Mouse (Mus musculus): ENCODE data around the gene Phyh. TPM values are rescaled to one million over a fixed set of nuclear protein-coding genes. Genes with fewer than 3 reads are reported as not detected.
A peak's percentile ranks its signal among the peaks of the same experiment; 100 is the strongest.
"Not testable (repeated sequence)": the region's sequence is repeated elsewhere in the genome, so short reads cannot be mapped to it uniquely, and the experiment has no call there.

The Phyh gene
- total RNA-seq, 2 experiments from 2014 or later, result 175 to 183 TPM

- intact Hi-C loops (cut with DNase I), result no loop called here
- DNase-seq, result no peak
Observed at GRCm38 (mm10) chr2:4913949-4914348, 4.9 kb upstream of the Phyh start.

GRCm38 (mm10) chr2:4916037-4916436, 2.8 kb upstream of the Phyh start:
- no peak for DNase-seq
- intact Hi-C loops (cut with DNase I), result no loop called here

GRCm38 (mm10) chr2:4917326-4918021, 1.3 kb upstream of the Phyh start:
- peak; percentile 21 to 58 for DNase-seq
- intact Hi-C loops (cut with DNase I), result no loop called here

GRCm38 (mm10) chr2:4921019-4921418, 2.2 kb downstream of the Phyh start:
- no peak for DNase-seq
- intact Hi-C loops (cut with DNase I), result loop anchor here (5.0 kb wide), 1 partner anchor 91 kb away; the partner anchor contains the start of gene Mcm10

- intact Hi-C loops (cut with DNase I), result loop anchor here (5.0 kb wide), 1 partner anchor 90 kb away; the partner anchor contains the start of gene Mcm10
- no peak for DNase-seq
Observed at GRCm38 (mm10) chr2:4922476-4923164, 3.8 kb downstream of the Phyh start.

- DNase-seq, result no peak
- intact Hi-C loops (cut with DNase I), result no loop called here
Observed at GRCm38 (mm10) chr2:4927391-4927790, 8.6 kb downstream of the Phyh start.

GRCm38 (mm10) chr2:4929230-4929629, 10.4 kb downstream of the Phyh start:
- no peak for DNase-seq
- intact Hi-C loops (cut with DNase I), result no loop called here

GRCm38 (mm10) chr2:4934516-4934915, 15.7 kb downstream of the Phyh start:
- intact Hi-C loops (cut with DNase I), result no loop called here

GRCm38 (mm10) chr2:4937931-4938330, 19.1 kb downstream of the Phyh start:
- DNase-seq, result no peak
- intact Hi-C loops (cut with DNase I), result no loop called here

More at GRCm38 (mm10) chr2:4934516-4934915, 15.7 kb downstream of the Phyh start:
- DNase-seq, result no peak

GRCm38 (mm10) chr2:4940861-4941260, 22.0 kb downstream of the Phyh start:
- intact Hi-C loops (cut with DNase I), result no loop called here
- no peak for DNase-seq

- intact Hi-C loops (cut with DNase I); DNase-seq: not testable (repeated sequence)
Observed at GRCm38 (mm10) chr2:4949691-4950090, 30.9 kb downstream of the Phyh start.

GRCm38 (mm10) chr2:4950986-4951385, 32.2 kb downstream of the Phyh start:
- intact Hi-C loops (cut with DNase I), result no loop called here
- DNase-seq, result no peak

GRCm38 (mm10) chr2:4954216-4954760, 35.5 kb downstream of the Phyh start:
- intact Hi-C loops (cut with DNase I), result no loop called here
- DNase-seq, result no peak

GRCm38 (mm10) chr2:4958039-4958438, 39.2 kb downstream of the Phyh start:
- no peak for DNase-seq
- intact Hi-C loops (cut with DNase I), result no loop called here

GRCm38 (mm10) chr2:4967806-4968205, 49.0 kb downstream of the Phyh start:
- no peak for DNase-seq
- intact Hi-C loops (cut with DNase I), result no loop called here

GRCm38 (mm10) chr2:4969083-4969482, 50.3 kb downstream of the Phyh start:
- intact Hi-C loops (cut with DNase I), result no loop called here
- no peak for DNase-seq

- no peak for DNase-seq
- intact Hi-C loops (cut with DNase I), result no loop called here
Observed at GRCm38 (mm10) chr2:4975807-4976206, 57.0 kb downstream of the Phyh start, which contains the start of gene Ucma. Gene Ucma, plus strand, starts transcription at chr2:4976122.

- intact Hi-C loops (cut with DNase I), result no loop called here
- DNase-seq, result no peak
Observed at GRCm38 (mm10) chr2:4978091-4978490, 59.3 kb downstream of the Phyh start.

GRCm38 (mm10) chr2:4983987-4984386, 65.2 kb downstream of the Phyh start:
- intact Hi-C loops (cut with DNase I), result no loop called here
- DNase-seq, result no peak

- DNase-seq, result no peak
- intact Hi-C loops (cut with DNase I), result no loop called here
Observed at GRCm38 (mm10) chr2:4985000-4985399, 66.2 kb downstream of the Phyh start.

- intact Hi-C loops (cut with DNase I), result no loop called here
Observed at GRCm38 (mm10) chr2:4986798-4987197, 68.0 kb downstream of the Phyh start.

More at GRCm38 (mm10) chr2:4986798-4987197, 68.0 kb downstream of the Phyh start:
- no peak for DNase-seq
